Mouse (Mus musculus): Measurements from ENCODE around the gene Taf1b.

Taf1b gene

GRCm38 (mm10) chr12:24603266-24603665, 105.1 kb downstream of the Taf1b start:
- peak; percentile 37 to 66 for DNase-seq (ENCODE audit: low spot score in 2 of 2)

GRCm38 (mm10) chr12:24606166-24606565, 108.0 kb downstream of the Taf1b start:
- DNase-seq (ENCODE audit: low spot score in 2 of 2): no peak
